Mouse (Mus musculus) cortical plate, adult 2 months (tissue): Measurements from ENCODE around the gene Myt1l.

ENCODE experiments used
- CTCF ChIP-seq: fragments of 200-500 bp; IDR thresholded peaks from 2 replicates; pipeline ENCODE4 v1.5.1; 2011; ENCODE audit warnings: mild to moderate bottlenecking, control low read depth, low read length; ENCODE audit not compliant: insufficient read depth; ENCODE audit errors: extremely low read depth
- POLR2A ChIP-seq: fragments of 200-500 bp; IDR thresholded peaks from 2 replicates; pipeline ENCODE4 v1.6.1; 2011; ENCODE audit warnings: mild to moderate bottlenecking, low read length, control low read depth; ENCODE audit not compliant: insufficient read depth; ENCODE audit errors: extremely low read depth

GRCm38 (mm10) chr12:29920298-29920697 is 392.1 kb downstream of the Myt1l start:
- TF ChIP-seq CTCF (no peak), POLR2A (no peak)
